In genomic region chr8:84708774-84709475, GRCm38 (mm10) we compare ENCODE assay signal across 8 mouse cellular contexts. TPM values are rescaled to one million over a fixed set of nuclear protein-coding genes. Genes with fewer than 3 reads are reported as not detected.
A peak's percentile ranks its signal among the peaks of the same experiment; 100 is the strongest.
DNase-seq lines count a peak whose midpoint lies in the region; ATAC-seq lines count a peak whose summit lies in the region.

No protein-coding gene starts in this region.

- ATAC-seq in CD4-positive, CD25-positive, alpha-beta regulatory T cell, adult 4 months, result peak; percentile 80
- peak; percentile 43 for ATAC-seq in heart, embryonic 15.5 days (replicated peaks; ENCODE audit: insufficient number of reproducible peaks, insufficient read depth, low FRiP score, low read depth)
- peak; percentile 40 for ATAC-seq in liver, embryonic 15.5 days (ENCODE audit: insufficient read depth)
- peak; percentile 34 for ATAC-seq in neural tube, embryonic 12.5 days (ENCODE audit: low FRiP score, low read depth)
- ATAC-seq in stomach, embryonic 16.5 days (ENCODE audit: insufficient read depth, low FRiP score), result peak; percentile 31; the same call in 1 of the 2 replicates

- peak overlapping the region; percentile 70 for H3K27ac ChIP-seq in forebrain, embryonic 10.5 days
- no peak overlapping the region; the same call in 1 of the 2 replicates for H3K27ac ChIP-seq in heart, embryonic 15.5 days
- H3K27ac ChIP-seq in liver, embryonic 15.5 days (replicated peaks), result peak overlapping the region; percentile 51
- peak overlapping the region; percentile 33 for H3K27ac ChIP-seq in neural tube, embryonic 12.5 days
- peak overlapping the region; percentile 28; the same call in 1 of the 2 replicates for H3K27ac ChIP-seq in stomach, embryonic 16.5 days (ENCODE audit: low read length)

- no peak overlapping the region for H3K4me2 ChIP-seq in heart, embryonic 15.5 days
- H3K4me2 ChIP-seq in liver, embryonic 15.5 days, result peak overlapping the region; percentile 95
- peak overlapping the region; percentile 22 for H3K4me2 ChIP-seq in neural tube, embryonic 12.5 days (replicated peaks)
- no peak overlapping the region for H3K4me2 ChIP-seq in stomach, embryonic 16.5 days (ENCODE audit: low read depth, low read length)

- no peaks in the 10 kb centered on the region for H3K9me3 ChIP-seq in forebrain, embryonic 10.5 days
- no peaks in the 10 kb centered on the region for H3K9me3 ChIP-seq in heart, embryonic 15.5 days (replicated peaks)
- H3K9me3 ChIP-seq in liver, embryonic 15.5 days (replicated peaks), result no peaks in the 10 kb centered on the region
- no peaks in the 10 kb centered on the region for H3K9me3 ChIP-seq in neural tube, embryonic 12.5 days
- no peaks in the 10 kb centered on the region for H3K9me3 ChIP-seq in stomach, embryonic 16.5 days (replicated peaks; ENCODE audit: control insufficient read depth, low read length)

- H3K4me3 ChIP-seq in forebrain, embryonic 10.5 days, result peak overlapping the region; percentile 4; the same call in 1 of the 2 replicates
- H3K4me3 ChIP-seq in heart, embryonic 15.5 days, result no peak overlapping the region
- H3K4me3 ChIP-seq in liver, embryonic 15.5 days (replicated peaks), result peak overlapping the region; percentile 78; the same call in 1 of the 2 replicates
- no peak overlapping the region for H3K4me3 ChIP-seq in neural tube, embryonic 12.5 days
- H3K4me3 ChIP-seq in stomach, embryonic 16.5 days (replicated peaks; ENCODE audit: low read length), result no peak overlapping the region

- H3K4me1 ChIP-seq in forebrain, embryonic 10.5 days, result peaks cover 93% of the 10 kb centered on the region
- peaks cover 76% of the 10 kb centered on the region for H3K4me1 ChIP-seq in heart, embryonic 15.5 days (replicated peaks)
- H3K4me1 ChIP-seq in liver, embryonic 15.5 days (replicated peaks), result peaks cover 81% of the 10 kb centered on the region
- peaks cover 81% of the 10 kb centered on the region for H3K4me1 ChIP-seq in neural tube, embryonic 12.5 days
- H3K4me1 ChIP-seq in stomach, embryonic 16.5 days (ENCODE audit: control insufficient read depth, insufficient read depth, low read length), result peaks cover 74% of the 10 kb centered on the region

- peak; percentile 73 for DNase-seq in brain, embryonic 18.5 days (ENCODE audit: low read depth, low spot score)
- peak; percentile 90 for DNase-seq in forebrain, embryonic 10.5 days (ENCODE audit: extremely low spot score, low spot score)
- peak; percentile 89 for DNase-seq in kidney, postnatal 14 days

- peaks cover 100% of the 10 kb centered on the region for H3K27me3 ChIP-seq in forebrain, embryonic 10.5 days (ENCODE audit: poor library complexity, severe bottlenecking)
- H3K27me3 ChIP-seq in heart, embryonic 15.5 days, result peaks cover 45% of the 10 kb centered on the region
- peaks cover 36% of the 10 kb centered on the region for H3K27me3 ChIP-seq in liver, embryonic 15.5 days
- peaks cover 52% of the 10 kb centered on the region for H3K27me3 ChIP-seq in neural tube, embryonic 12.5 days (replicated peaks)
- peaks cover 27% of the 10 kb centered on the region for H3K27me3 ChIP-seq in stomach, embryonic 16.5 days (ENCODE audit: control insufficient read depth, insufficient read depth, low read length)

- H3K36me3 ChIP-seq in forebrain, embryonic 10.5 days (replicated peaks), result no peaks in the 10 kb centered on the region
- no peaks in the 10 kb centered on the region; the same call in 1 of the 2 replicates for H3K36me3 ChIP-seq in heart, embryonic 15.5 days
- H3K36me3 ChIP-seq in liver, embryonic 15.5 days (replicated peaks), result peaks cover 4% of the 10 kb centered on the region
- H3K36me3 ChIP-seq in neural tube, embryonic 12.5 days, result no peaks in the 10 kb centered on the region
- H3K36me3 ChIP-seq in stomach, embryonic 16.5 days (ENCODE audit: control insufficient read depth, insufficient read depth, low read length), result no peaks in the 10 kb centered on the region

- 11% methylated on average over 12 of the region's 12 CpGs for WGBS in forebrain, embryonic 10.5 days
- WGBS in heart, embryonic 15.5 days, result 20% methylated on average over 12 of the region's 12 CpGs
- 21% methylated on average over 12 of the region's 12 CpGs for WGBS in liver, embryonic 15.5 days (ENCODE audit: insufficient replicate concordance)
- WGBS in neural tube, embryonic 12.5 days, result 13% methylated on average over 12 of the region's 12 CpGs
- WGBS in stomach, embryonic 16.5 days, result 21% methylated on average over 12 of the region's 12 CpGs

- no peak overlapping the region for H3K9ac ChIP-seq in heart, embryonic 15.5 days
- H3K9ac ChIP-seq in liver, embryonic 15.5 days, result no peak overlapping the region; the same call in 1 of the 2 replicates
- H3K9ac ChIP-seq in neural tube, embryonic 12.5 days, result 0 out of 2 replicates have a peak overlapping the region, but pooled peaks have one; percentile 17
- peak overlapping the region; percentile 36; the same call in 1 of the 2 replicates for H3K9ac ChIP-seq in stomach, embryonic 16.5 days (ENCODE audit: low read length)

RNA-seq across cellular contexts. Expression of gene Lyl1, which starts 7.7 kb away (rescaled TPM):
- polyA plus RNA-seq in CD4-positive, CD25-positive, alpha-beta regulatory T cell, adult 4 months (2017; shearing (Covaris generic)), result 1 to 10 TPM; 2.0 to 2.6 TPM
- polyA plus RNA-seq in forebrain, embryonic 10.5 days (2016; fragmentation: Nextera tagmentation; extraction: Ambion mirVana), result 4.9 and 5.8 TPM in 2 replicates
- 9.2 and 13.2 TPM in 2 replicates for polyA plus RNA-seq in heart, embryonic 15.5 days (2015; fragmentation: Nextera tagmentation; extraction: Ambion mirVana)
- polyA plus RNA-seq in liver, embryonic 15.5 days (2015; fragmentation: Nextera tagmentation; extraction: Ambion mirVana), result 55.3 and 58.3 TPM in 2 replicates
- 4.4 and 4.5 TPM in 2 replicates for polyA plus RNA-seq in neural tube, embryonic 12.5 days (2016; fragmentation: Nextera tagmentation; extraction: Ambion mirVana)
- 6.0 and 8.3 TPM in 2 replicates for polyA plus RNA-seq in stomach, embryonic 16.5 days (2015; fragmentation: Nextera tagmentation; extraction: Ambion mirVana)

RNA-seq across cellular contexts. Expression of gene G430095P16Rik, which starts 13.9 kb away (rescaled TPM):
- polyA plus RNA-seq in CD4-positive, CD25-positive, alpha-beta regulatory T cell, adult 4 months (2017; shearing (Covaris generic)), result 10 to 100 TPM; 24.3 to 28.6 TPM
- polyA plus RNA-seq in forebrain, embryonic 10.5 days (2016; fragmentation: Nextera tagmentation; extraction: Ambion mirVana), result 1.3 and 2.1 TPM in 2 replicates
- polyA plus RNA-seq in heart, embryonic 15.5 days (2015; fragmentation: Nextera tagmentation; extraction: Ambion mirVana), result 4.5 TPM in 2 replicates
- 8.1 and 8.7 TPM in 2 replicates for polyA plus RNA-seq in liver, embryonic 15.5 days (2015; fragmentation: Nextera tagmentation; extraction: Ambion mirVana)
- 2.5 and 2.6 TPM in 2 replicates for polyA plus RNA-seq in neural tube, embryonic 12.5 days (2016; fragmentation: Nextera tagmentation; extraction: Ambion mirVana)
- 3.2 and 4.1 TPM in 2 replicates for polyA plus RNA-seq in stomach, embryonic 16.5 days (2015; fragmentation: Nextera tagmentation; extraction: Ambion mirVana)

RNA-seq across cellular contexts. Expression of gene Nacc1, which starts 21.3 kb away (rescaled TPM):
- polyA plus RNA-seq in CD4-positive, CD25-positive, alpha-beta regulatory T cell, adult 4 months (2017; shearing (Covaris generic)), result 1 to 10 TPM; 8.1 to 9.1 TPM
- polyA plus RNA-seq in forebrain, embryonic 10.5 days (2016; fragmentation: Nextera tagmentation; extraction: Ambion mirVana), result 31.3 and 31.5 TPM in 2 replicates
- 10.7 and 14.6 TPM in 2 replicates for polyA plus RNA-seq in heart, embryonic 15.5 days (2015; fragmentation: Nextera tagmentation; extraction: Ambion mirVana)
- polyA plus RNA-seq in liver, embryonic 15.5 days (2015; fragmentation: Nextera tagmentation; extraction: Ambion mirVana), result 6.2 and 7.2 TPM in 2 replicates
- polyA plus RNA-seq in neural tube, embryonic 12.5 days (2016; fragmentation: Nextera tagmentation; extraction: Ambion mirVana), result 17.2 and 19.2 TPM in 2 replicates
- 14.4 and 14.5 TPM in 2 replicates for polyA plus RNA-seq in stomach, embryonic 16.5 days (2015; fragmentation: Nextera tagmentation; extraction: Ambion mirVana)

RNA-seq across cellular contexts. Expression of gene Trmt1, which starts 22.8 kb away (rescaled TPM):
- polyA plus RNA-seq in CD4-positive, CD25-positive, alpha-beta regulatory T cell, adult 4 months (2017; shearing (Covaris generic)), result 10 to 100 TPM; 45.0 to 60.3 TPM
- 68.8 and 69.3 TPM in 2 replicates for polyA plus RNA-seq in forebrain, embryonic 10.5 days (2016; fragmentation: Nextera tagmentation; extraction: Ambion mirVana)
- 40.6 and 47.4 TPM in 2 replicates for polyA plus RNA-seq in heart, embryonic 15.5 days (2015; fragmentation: Nextera tagmentation; extraction: Ambion mirVana)
- 27.9 and 36.1 TPM in 2 replicates for polyA plus RNA-seq in liver, embryonic 15.5 days (2015; fragmentation: Nextera tagmentation; extraction: Ambion mirVana)
- polyA plus RNA-seq in neural tube, embryonic 12.5 days (2016; fragmentation: Nextera tagmentation; extraction: Ambion mirVana), result 58.5 and 59.1 TPM in 2 replicates
- 53.7 and 54.1 TPM in 2 replicates for polyA plus RNA-seq in stomach, embryonic 16.5 days (2015; fragmentation: Nextera tagmentation; extraction: Ambion mirVana)

RNA-seq across cellular contexts. Expression of gene Ier2, which starts 46.3 kb away (rescaled TPM):
- 10 to 100 TPM; 39.5 to 42.6 TPM for polyA plus RNA-seq in CD4-positive, CD25-positive, alpha-beta regulatory T cell, adult 4 months (2017; shearing (Covaris generic))
- 91.4 and 96.9 TPM in 2 replicates for polyA plus RNA-seq in forebrain, embryonic 10.5 days (2016; fragmentation: Nextera tagmentation; extraction: Ambion mirVana)
- 34.9 and 50.5 TPM in 2 replicates for polyA plus RNA-seq in heart, embryonic 15.5 days (2015; fragmentation: Nextera tagmentation; extraction: Ambion mirVana)
- 22.8 and 23.1 TPM in 2 replicates for polyA plus RNA-seq in liver, embryonic 15.5 days (2015; fragmentation: Nextera tagmentation; extraction: Ambion mirVana)
- polyA plus RNA-seq in neural tube, embryonic 12.5 days (2016; fragmentation: Nextera tagmentation; extraction: Ambion mirVana), result 72.4 and 72.8 TPM in 2 replicates
- 62.4 and 69.5 TPM in 2 replicates for polyA plus RNA-seq in stomach, embryonic 16.5 days (2015; fragmentation: Nextera tagmentation; extraction: Ambion mirVana)

Comparison
In these comparisons a context has a peak if more than half of its experiments do, and no peak if none do; other contexts are left out.
1. H3K4me3 ChIP-seq: peak in forebrain, embryonic 10.5 days (single experiment) and liver, embryonic 15.5 days (single experiment); none in heart, embryonic 15.5 days (single experiment), neural tube, embryonic 12.5 days (single experiment) and stomach, embryonic 16.5 days (single experiment).
2. H3K4me2 ChIP-seq: peak in liver, embryonic 15.5 days (single experiment) and neural tube, embryonic 12.5 days (single experiment); none in heart, embryonic 15.5 days (single experiment) and stomach, embryonic 16.5 days (single experiment).
3. H3K9ac ChIP-seq: peak in neural tube, embryonic 12.5 days (single experiment) and stomach, embryonic 16.5 days (single experiment); none in heart, embryonic 15.5 days (single experiment) and liver, embryonic 15.5 days (single experiment).
4. Peak in every context shown above with its lines, with median percentiles within 50 percentile points of each other: ATAC-seq and DNase-seq.